Mouse (Mus musculus): ENCODE results near the gene Asic4. TPM values are rescaled to one million over a fixed set of nuclear protein-coding genes. Genes with fewer than 3 reads are reported as not detected.

Asic4 gene
- polyA plus RNA-seq, 1 experiment = 11.9 TPM

Other genes with a start within 250 kb of the Asic4 start
- 20.1 and 25.5 TPM in 2 replicates for gene Glb1l, start 239.6 kb upstream of the Asic4 start, polyA plus RNA-seq (2012; rRNA removed)
- 205 and 218 TPM in 2 replicates for gene Stk16, start 239.6 kb upstream of the Asic4 start, polyA plus RNA-seq (2012; rRNA removed)
- gene Tuba4a, start 230.6 kb upstream of the Asic4 start, polyA plus RNA-seq (2012; rRNA removed) = 358 and 465 TPM in 2 replicates
- not detected in 2 replicates for gene A630095N17Rik, start 218.3 kb upstream of the Asic4 start, polyA plus RNA-seq (2012; rRNA removed)
- gene Dnajb2, start 214.0 kb upstream of the Asic4 start, polyA plus RNA-seq (2012; rRNA removed) = 78.7 and 90.5 TPM in 2 replicates
- gene Ptprn, start 185.9 kb upstream of the Asic4 start, polyA plus RNA-seq (2012; rRNA removed) = 384 and 412 TPM in 2 replicates
- gene Resp18, start 172.0 kb upstream of the Asic4 start, polyA plus RNA-seq (2012; rRNA removed) = 118 and 120 TPM in 2 replicates
- 81.1 and 81.9 TPM in 2 replicates for gene Dnpep, start 132.4 kb upstream of the Asic4 start, polyA plus RNA-seq (2012; rRNA removed)
- 2.5 and 3.5 TPM in 2 replicates for gene Des, start 90.1 kb upstream of the Asic4 start, polyA plus RNA-seq (2012; rRNA removed)
- gene Speg, start 75.1 kb upstream of the Asic4 start, polyA plus RNA-seq (2012; rRNA removed) = 134 and 135 TPM in 2 replicates
- gene Gmppa, start 14.5 kb upstream of the Asic4 start, polyA plus RNA-seq (2012; rRNA removed) = 101 and 111 TPM in 2 replicates
- gene Chpf, start 28.9 kb downstream of the Asic4 start, polyA plus RNA-seq (2012; rRNA removed) = 73.9 and 79.5 TPM in 2 replicates
- 73.1 and 82.3 TPM in 2 replicates for gene Tmem198, start 29.1 kb downstream of the Asic4 start, polyA plus RNA-seq (2012; rRNA removed)
- 36.4 and 37.9 TPM in 2 replicates for gene Obsl1, start 56.0 kb downstream of the Asic4 start, polyA plus RNA-seq (2012; rRNA removed)
- gene Inha, start 56.6 kb downstream of the Asic4 start, polyA plus RNA-seq (2012; rRNA removed) = 80.9 and 92.8 TPM in 2 replicates
- gene Stk11ip, start 71.1 kb downstream of the Asic4 start, polyA plus RNA-seq (2012; rRNA removed) = 33.8 and 36.3 TPM in 2 replicates
- 115 and 122 TPM in 2 replicates for gene Slc4a3, start 95.8 kb downstream of the Asic4 start, polyA plus RNA-seq (2012; rRNA removed)

Data from frontal cortex, adult 2 months (tissue).